Mouse (Mus musculus) E14TG2a.4 (cell line): ENCODE results near the gene Serpinb6c.
A peak's percentile ranks its signal among the peaks of the same experiment; 100 is the strongest.
"Not testable (repeated sequence)": the region's sequence is repeated elsewhere in the genome, so short reads cannot be mapped to it uniquely, and the experiment has no call there.

Source experiments
- H3K27me3 ChIP-seq: 2 replicates; pipeline ENCODE4 v1.6.1; 2014; ENCODE audit warnings: low read length, control low read depth; ENCODE audit not compliant: insufficient read depth
- H3K36me3 ChIP-seq: 2 replicates; pipeline ENCODE4 v1.6.1; 2014; ENCODE audit warnings: low read length, control low read depth; ENCODE audit not compliant: insufficient read depth
- H3K4me1 ChIP-seq: replicated peaks from 2 replicates; pipeline ENCODE4 v1.6.1; 2014; ENCODE audit warnings: low read depth, low read length, control low read depth
- H3K4me3 ChIP-seq: replicated peaks from 2 replicates; pipeline ENCODE4 v1.5.1; 2014; ENCODE audit warnings: mild to moderate bottlenecking, low read length
- H3K9me3 ChIP-seq: 2 replicates; pipeline ENCODE4 v1.6.1; 2014; ENCODE audit warnings: low read length, control low read depth
- CTCF ChIP-seq: conservative IDR thresholded peaks from 2 replicates; pipeline ENCODE4 v1.5.1; 2014; ENCODE audit warnings: low read length
- NANOG ChIP-seq: IDR thresholded peaks from 2 replicates; pipeline ENCODE4 v1.6.1; 2014; ENCODE audit warnings: borderline replicate concordance, low read length, mixed read lengths
- POU5F1 ChIP-seq: IDR thresholded peaks from 2 replicates; pipeline ENCODE4 v1.6.1; 2014; ENCODE audit warnings: low read length, borderline replicate concordance

The Serpinb6c gene

DNA sequence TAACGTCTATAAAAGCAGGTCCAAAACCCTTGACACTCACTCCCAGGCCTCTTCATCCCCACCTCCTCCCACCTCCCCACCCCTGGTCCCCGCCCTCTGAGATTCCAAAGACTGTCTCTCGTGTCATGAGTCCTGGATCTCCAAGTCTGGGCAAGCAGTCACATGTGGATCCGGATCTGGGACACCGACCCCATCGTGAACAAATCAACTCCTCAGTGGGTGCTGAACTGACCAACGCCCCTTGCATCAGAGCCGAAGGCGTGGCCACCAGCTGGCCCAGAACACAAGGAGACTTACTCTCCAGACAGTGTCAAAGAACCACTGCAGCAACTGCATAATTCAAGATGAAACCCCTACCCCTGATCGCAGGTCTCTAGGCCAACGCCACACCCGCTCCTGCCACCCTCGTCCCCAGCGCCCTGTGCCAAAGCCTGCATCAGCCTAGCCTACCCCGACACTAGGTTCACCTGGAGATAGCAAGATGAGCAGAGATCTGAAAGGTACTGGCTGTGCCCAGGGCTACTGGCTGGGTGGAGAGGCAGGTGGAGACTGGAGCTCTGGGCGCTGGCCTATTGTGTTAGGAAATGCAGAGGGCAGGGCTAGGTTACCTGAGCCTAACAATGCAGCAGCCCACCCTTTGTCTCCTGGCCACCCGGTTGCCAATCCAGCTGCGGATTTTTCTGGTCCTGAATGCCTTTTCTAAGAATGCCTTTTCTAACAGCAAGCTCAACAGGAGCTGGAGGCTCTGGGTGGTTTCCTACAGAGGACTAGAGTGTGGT, at the start of gene Serpinb6c:
TSS of gene Serpinb6c (minus strand) at position 533 of the 779 bp plus-strand sequence.
- H3K27me3 ChIP-seq = no peaks in the 10 kb centered on the region
- TF ChIP-seq POU5F1 = no peak
- TF ChIP-seq CTCF = no peak
- no peak for TF ChIP-seq NANOG
- H3K36me3 ChIP-seq = no peaks in the 10 kb centered on the region
- no peaks in the 10 kb centered on the region for H3K9me3 ChIP-seq
- peaks cover 39% of the 10 kb centered on the region for H3K4me1 ChIP-seq
- peak within 1 kb of the TSS; percentile 66 for H3K4me3 ChIP-seq

- no peaks in the 10 kb centered on the region for H3K36me3 ChIP-seq
- H3K4me3 ChIP-seq = no peak overlapping the region
- H3K27me3 ChIP-seq = no peaks in the 10 kb centered on the region
- no peaks in the 10 kb centered on the region for H3K4me1 ChIP-seq
- TF ChIP-seq CTCF (no peak), POU5F1 (no peak), NANOG (no peak)
- H3K9me3 ChIP-seq = no peaks in the 10 kb centered on the region
These were observed 47.4 kb upstream of the Serpinb6c start for GRCm38 (mm10) chr13:33952947-33953346.

- no peak for TF ChIP-seq NANOG
- no peak for TF ChIP-seq POU5F1
- no peak for TF ChIP-seq CTCF
- Histone ChIP-seq H3K36me3 (no peaks in the 10 kb centered on the region), H3K27me3 (no peaks in the 10 kb centered on the region), H3K9me3 (no peaks in the 10 kb centered on the region), H3K4me1 (no peaks in the 10 kb centered on the region), H3K4me3 (no peak overlapping the region)
These were observed 46.6 kb upstream of the Serpinb6c start for GRCm38 (mm10) chr13:33952075-33952449.

DNA sequence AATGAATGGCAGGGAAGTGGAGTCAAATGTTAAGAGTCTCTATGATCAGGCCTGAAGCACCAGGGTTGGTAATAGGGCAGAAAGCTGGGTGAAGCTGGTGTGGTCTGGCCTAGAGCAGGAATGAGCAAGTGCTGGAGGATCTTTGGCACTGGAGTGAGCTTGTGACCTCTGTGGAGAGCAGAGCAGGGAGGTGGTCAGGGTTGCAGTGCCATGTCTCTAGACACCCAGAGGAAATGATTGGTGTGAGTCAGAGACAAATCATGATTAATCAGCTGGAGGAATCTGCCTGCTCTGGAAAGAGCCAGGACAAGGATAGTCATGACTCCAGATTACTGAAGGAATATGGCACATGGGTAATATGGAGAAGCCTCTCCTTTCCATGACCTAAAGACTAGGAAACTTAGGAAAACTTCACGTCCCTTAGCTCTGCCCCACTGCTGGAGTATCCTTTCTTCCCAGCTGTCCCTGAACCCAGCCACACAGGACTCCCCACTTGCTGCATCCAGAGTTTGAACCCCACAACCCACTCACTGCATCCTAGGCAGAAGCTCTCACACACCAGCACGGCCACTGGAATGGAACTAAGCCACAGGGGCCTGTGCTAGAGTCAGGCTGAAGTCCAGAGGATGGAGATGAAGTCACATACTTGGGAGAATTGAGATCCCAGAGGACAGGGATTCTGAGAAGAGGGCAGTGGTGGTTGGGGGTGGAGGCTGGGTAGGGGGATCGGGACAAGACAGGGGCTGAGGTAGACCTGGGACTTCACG, 46.0 kb upstream of the Serpinb6c start:
- H3K4me1 ChIP-seq = peaks cover under 1% of the 10 kb centered on the region; the same call in 1 of the 2 replicates
- no peaks in the 10 kb centered on the region for H3K27me3 ChIP-seq
- H3K36me3 ChIP-seq = no peaks in the 10 kb centered on the region
- TF ChIP-seq CTCF (no peak), POU5F1 (no peak), NANOG (no peak)
- no peaks in the 10 kb centered on the region for H3K9me3 ChIP-seq
- no peak overlapping the region for H3K4me3 ChIP-seq

GRCm38 (mm10) chr13:33942212-33942779, 36.8 kb upstream of the Serpinb6c start:
- H3K4me1 ChIP-seq = peaks cover 3% of the 10 kb centered on the region; the same call in 1 of the 2 replicates
- no peaks in the 10 kb centered on the region for H3K27me3 ChIP-seq
- TF ChIP-seq NANOG = no peak
- TF ChIP-seq CTCF = peak; percentile 74
- no peak for TF ChIP-seq POU5F1
- no peaks in the 10 kb centered on the region for H3K36me3 ChIP-seq
- H3K4me3 ChIP-seq = no peak overlapping the region
- peaks cover 42% of the 10 kb centered on the region for H3K9me3 ChIP-seq

GRCm38 (mm10) chr13:33941288-33941808, 35.8 kb upstream of the Serpinb6c start:
- Histone ChIP-seq H3K27me3 (no peaks in the 10 kb centered on the region), H3K4me1 (peaks cover 1% of the 10 kb centered on the region), H3K36me3 (no peaks in the 10 kb centered on the region), H3K9me3 (peaks cover 51% of the 10 kb centered on the region), H3K4me3 (no peak overlapping the region)
- TF ChIP-seq POU5F1 (no peak), NANOG (no peak), CTCF (no peak)

DNA sequence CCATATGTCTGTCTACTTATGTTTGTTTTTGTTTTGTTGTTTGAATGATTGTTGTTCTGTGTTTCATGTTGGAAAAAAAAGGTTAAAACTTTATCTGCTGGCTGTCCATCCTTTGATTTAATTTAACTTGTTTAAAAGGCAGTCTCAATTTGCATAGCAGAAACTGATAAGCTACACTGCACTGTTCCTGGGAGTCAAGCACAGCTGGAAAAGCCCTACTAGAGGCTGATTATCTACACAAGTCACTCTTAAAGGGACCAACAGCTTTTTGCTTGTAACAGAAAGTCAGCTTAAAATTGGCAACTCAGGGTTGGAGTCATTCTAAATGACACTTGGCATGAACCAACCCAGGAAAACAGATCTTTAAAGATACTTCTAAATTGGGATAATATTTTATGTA, 32.1 kb upstream of the Serpinb6c start:
- Histone ChIP-seq H3K4me1 (peaks cover 15% of the 10 kb centered on the region), H3K9me3 (peaks cover 56% of the 10 kb centered on the region)
- not testable (repeated sequence) for H3K27me3 ChIP-seq, H3K36me3 ChIP-seq, H3K4me3 ChIP-seq

DNA sequence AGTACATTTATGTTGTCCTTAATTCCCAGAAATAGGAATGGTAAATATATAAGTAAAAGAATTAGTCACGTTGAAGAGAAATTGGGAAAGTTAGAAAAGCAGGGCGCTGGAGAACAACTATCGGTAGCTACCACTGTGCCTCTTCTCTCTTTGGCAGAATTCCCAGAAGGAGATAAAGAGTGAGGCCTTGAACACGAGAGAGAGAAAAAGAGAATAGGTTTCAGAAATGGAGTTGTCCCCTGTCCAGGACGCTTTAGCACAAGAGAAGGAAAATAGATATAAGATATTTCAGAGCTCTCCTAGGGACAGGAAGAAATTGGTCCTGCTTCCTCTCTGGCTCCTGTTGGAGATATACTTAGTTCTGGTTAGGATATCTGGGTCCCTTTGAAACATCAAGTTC, 31.6 kb upstream of the Serpinb6c start:
- TF ChIP-seq NANOG (no peak), POU5F1 (no peak), CTCF (no peak)
- H3K4me3 ChIP-seq = no peak overlapping the region
- H3K4me1 ChIP-seq = peaks cover 16% of the 10 kb centered on the region
- no peaks in the 10 kb centered on the region for H3K27me3 ChIP-seq
- H3K9me3 ChIP-seq = peaks cover 56% of the 10 kb centered on the region
- no peaks in the 10 kb centered on the region for H3K36me3 ChIP-seq
